Mouse (Mus musculus) CH12.LX (cell line): ENCODE measurements around the gene Tanc2. TPM values are rescaled to one million over a fixed set of nuclear protein-coding genes. Genes with fewer than 3 reads are reported as not detected.
A peak's percentile ranks its signal among the peaks of the same experiment; 100 is the strongest.

Source experiments
- DNase-seq: peaks from one replicate; pipeline ENCODE4 v3.0.0-alpha.2; 2013; ENCODE audit errors: extremely low read depth
- H3K27ac ChIP-seq: 2 replicates; pipeline ENCODE4 v1.5.1; 2012; ENCODE audit warnings: low read depth, mild to moderate bottlenecking, control low read depth, moderate library complexity; ENCODE audit not compliant: insufficient read depth
- H3K27me3 ChIP-seq: replicated peaks from 2 replicates; pipeline ENCODE3; 2012; ENCODE audit warnings: inconsistent platforms
- H3K36me3 ChIP-seq, 2 experiments: replicated peaks in 1 of 2; 2 replicates each; pipeline versions ENCODE3 to v1.6.1; 2012; ENCODE audit warnings: inconsistent platforms in 1 of 2, low read length in 1 of 2, mild to moderate bottlenecking in 1 of 2, mixed read lengths in 1 of 2, moderate library complexity in 1 of 2; ENCODE audit not compliant: control insufficient read depth in 1 of 2, insufficient read depth in 1 of 2
- H3K4me1 ChIP-seq, 2 experiments: 2 replicates each; pipeline ENCODE4 v1.6.1; 2012; ENCODE audit warnings: inconsistent platforms in 1 of 2, moderate library complexity in 1 of 2; ENCODE audit not compliant: insufficient read depth in 2 of 2, control insufficient read depth in 1 of 2
- H3K4me2 ChIP-seq: 2 replicates; pipeline ENCODE4 v1.6.1; 2012; ENCODE audit warnings: low read depth, mild to moderate bottlenecking, control low read depth; ENCODE audit not compliant: poor library complexity, insufficient read depth, severe bottlenecking
- H3K4me3 ChIP-seq, 3 experiments: fragments of 150-350 bp in 1 of 3; sonication (generic) in 1 of 3; replicated peaks in 1 of 3; 2 replicates each; pipeline versions ENCODE3 to v1.5.1; 2011 to 2012; ENCODE audit warnings: low read depth in 2 of 3, low read length in 2 of 3, mild to moderate bottlenecking in 2 of 3, moderate library complexity in 2 of 3, control low read depth in 1 of 3, improper control_type of control experiment in 1 of 3, inconsistent platforms in 1 of 3, mixed read lengths in 1 of 3; ENCODE audit not compliant: poor library complexity in 1 of 3
- H3K79me2 ChIP-seq: replicated peaks from 2 replicates; pipeline ENCODE4 v1.6.1; 2012; ENCODE audit warnings: mild to moderate bottlenecking, moderate library complexity; ENCODE audit not compliant: control insufficient read depth, poor library complexity, insufficient read depth, severe bottlenecking; ENCODE audit errors: extremely low read depth
- H3K9ac ChIP-seq: 2 replicates; pipeline ENCODE4 v1.6.1; 2012; ENCODE audit warnings: low read depth, mild to moderate bottlenecking, control low read depth, moderate library complexity; ENCODE audit not compliant: insufficient read depth
- H3K9me3 ChIP-seq: replicated peaks from 2 replicates; pipeline ENCODE3; 2012; ENCODE audit warnings: low read length, inconsistent platforms, mixed read lengths
- BHLHE40 ChIP-seq: IDR thresholded peaks from 2 replicates; pipeline ENCODE4 v1.6.1; 2011; ENCODE audit warnings: mild to moderate bottlenecking, low read depth, low read length, improper control_type of control experiment
- CTCF ChIP-seq, 2 experiments: IDR thresholded peaks in 1 of 2; conservative IDR thresholded peaks in 1 of 2; 2 replicates each; pipeline ENCODE4 v1.5.1; 2011 to 2012; ENCODE audit warnings: low read depth in 2 of 2, low read length in 2 of 2, improper control_type of control experiment in 1 of 2, inconsistent platforms in 1 of 2, mild to moderate bottlenecking in 1 of 2, moderate library complexity in 1 of 2
- ETS1 ChIP-seq: conservative IDR thresholded peaks from 2 replicates; pipeline ENCODE4 v1.6.1; 2012; ENCODE audit warnings: low read depth, mild to moderate bottlenecking, inconsistent platforms, low read length, improper control_type of control experiment, moderate library complexity
- IRF4 ChIP-seq: IDR thresholded peaks from 2 replicates; pipeline ENCODE4 v1.6.1; 2014; ENCODE audit warnings: low read depth, mild to moderate bottlenecking, inconsistent platforms, low read length, improper control_type of control experiment
- JUN ChIP-seq: IDR thresholded peaks from 2 replicates; pipeline ENCODE4 v1.6.1; 2011; ENCODE audit warnings: low read depth, mild to moderate bottlenecking, low read length, improper control_type of control experiment, moderate library complexity; ENCODE audit not compliant: insufficient read depth
- JUND ChIP-seq: conservative IDR thresholded peaks from 2 replicates; pipeline ENCODE4 v1.6.1; 2011; ENCODE audit warnings: low read depth, low read length, improper control_type of control experiment
- PAX5 ChIP-seq: IDR thresholded peaks from 2 replicates; pipeline ENCODE4 v1.6.1; 2012; ENCODE audit warnings: low read length, inconsistent platforms, mixed read lengths
- POLR2A ChIP-seq: IDR thresholded peaks from 2 replicates; pipeline ENCODE4 v1.6.1; 2011; ENCODE audit warnings: low read depth, mild to moderate bottlenecking, improper control_type of control experiment, low read length
- RAD21 ChIP-seq: IDR thresholded peaks from 2 replicates; pipeline ENCODE4 v1.6.1; 2011; ENCODE audit warnings: low read depth, mild to moderate bottlenecking, low read length, improper control_type of control experiment, moderate library complexity
- SIN3A ChIP-seq: IDR thresholded peaks from 2 replicates; pipeline ENCODE4 v1.6.1; 2012; ENCODE audit warnings: low read length, improper control_type of control experiment, inconsistent platforms
- SMC3 ChIP-seq: IDR thresholded peaks from 2 replicates; pipeline ENCODE4 v1.6.1; 2011; ENCODE audit warnings: low read depth, low read length, improper control_type of control experiment
- USF2 ChIP-seq: conservative IDR thresholded peaks from 2 replicates; pipeline ENCODE4 v1.6.1; 2011; ENCODE audit warnings: low read depth, low read length, improper control_type of control experiment
- ZC3H11A ChIP-seq: IDR thresholded peaks from 2 replicates; pipeline ENCODE4 v1.6.1; 2012; ENCODE audit warnings: low read depth, mild to moderate bottlenecking, inconsistent platforms, low read length, improper control_type of control experiment
- dilution Hi-C: fragments of 300-500 bp; cut with MboI; formaldehyde crosslinking; loops from 2 replicates; pipeline ENCODE4 v1.14.3; 2020; ENCODE audit warnings: low sequenced_read_pairs; ENCODE audit not compliant: extremely low pct_unique_long_range_greater_than_20kb, extremely low pct_ligation_motif_present
- in situ Hi-C: fragments of 300-500 bp; cut with MboI; formaldehyde crosslinking; loops from 3 replicates; pipeline ENCODE4 v1.14.3; 2019; ENCODE audit warnings: low sequenced_read_pairs, low pct_ligation_motif_present, low pct_unique_long_range_greater_than_20kb, mixed read lengths
- polyA plus RNA-seq: library from polyadenylated mRNA; unstranded; fragments of >175 nt; gene quantifications from 2 replicates; pipeline ENCODE4 v1.2.1, GENCODE M21; 2012; ENCODE audit warnings: low read depth; ENCODE audit not compliant: insufficient read length
- total RNA-seq, 2 experiments: library from RNA; depleted of rRNA; stranded (reverse); fragments of 300-350 nt in 1 of 2; fragments of >200 nt in 1 of 2; gene quantifications; 2 replicates each; pipeline ENCODE4 v1.2.3; 2012 to 2014

The Tanc2 gene
- total and polyA plus RNA-seq, 3 experiments, result 2.6 to 10.4 (median 3.2) TPM

DNA sequence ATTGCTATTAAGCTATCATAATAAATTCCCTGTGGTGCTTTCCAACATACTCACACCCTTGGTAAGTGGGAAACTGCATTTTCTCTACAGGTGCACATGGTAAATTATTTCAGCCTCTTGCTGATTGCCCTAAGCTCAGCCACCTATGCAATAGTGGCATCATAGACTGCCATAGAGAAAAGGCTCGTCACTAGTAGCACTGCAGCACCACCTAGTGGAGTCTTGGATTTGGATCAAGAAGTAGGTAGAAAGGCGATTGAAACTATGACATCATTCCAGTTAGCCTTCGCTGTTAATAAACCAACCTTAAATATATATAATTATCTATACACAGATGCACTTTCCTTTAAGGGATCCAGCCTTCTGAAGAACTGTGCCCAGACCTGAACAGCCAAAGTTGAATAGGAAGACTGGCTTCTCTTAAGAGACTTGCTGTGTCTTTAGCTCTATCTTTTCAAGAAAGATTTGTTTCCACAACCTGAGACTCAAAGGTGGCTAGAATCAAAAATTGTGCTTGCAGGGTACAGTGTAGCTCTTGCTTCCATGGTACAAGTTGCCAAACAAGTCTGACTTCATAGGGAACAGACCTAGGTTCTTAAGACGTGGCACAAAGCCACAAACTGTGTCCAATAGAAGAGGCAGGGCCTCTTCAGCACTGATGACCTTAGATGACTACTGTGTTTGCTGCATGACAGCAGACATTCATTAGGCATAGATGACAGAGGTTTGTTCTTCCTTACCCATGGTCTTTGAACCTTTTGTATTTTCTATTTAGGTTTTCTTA, 322.0 kb downstream of the Tanc2 start:
- H3K79me2 ChIP-seq, result no peaks in the 10 kb centered on the region
- no peak overlapping the region for H3K9ac ChIP-seq
- 0 out of 4 replicates have a peak, but pooled peaks cover 0 to 3% of the 10 kb centered on the region in 2 experiments for H3K4me1 ChIP-seq
- dilution Hi-C loops, result no loop called here
- peaks cover 0 to 26% of the 10 kb centered on the region in 2 experiments for H3K36me3 ChIP-seq
- no peaks in the 10 kb centered on the region for H3K9me3 ChIP-seq
- peak; percentile 88 for DNase-seq
- H3K4me3 ChIP-seq, result no peak overlapping the region
- H3K4me2 ChIP-seq, result peak overlapping the region; percentile 47; the same call in 1 of the 2 replicates
- H3K27me3 ChIP-seq, result no peaks in the 10 kb centered on the region
- H3K27ac ChIP-seq, result no peak overlapping the region
- in situ Hi-C loops, result loop anchor here (5.0 kb wide), 1 partner anchor 564 kb away; no protein-coding TSS in a partner anchor
- TF ChIP-seq IRF4, result peak; percentile 70
- no peak for TF ChIP-seq USF2
- TF ChIP-seq CTCF (conservative IDR thresholded peaks at IDR 0.05 in 1 of 2, IDR thresholded peaks at IDR 0.05 in 1 of 2; ENCODE audit: low read depth in 2 of 2, low read length in 2 of 2), result peak; percentile 78 to 96
- no peak for TF ChIP-seq BHLHE40
- TF ChIP-seq JUN, result peak; percentile 90
- peak; percentile 86 for TF ChIP-seq JUND
- TF ChIP-seq SIN3A, result no peak
- TF ChIP-seq PAX5, result no peak
- TF ChIP-seq RAD21, result peak; percentile 100
- TF ChIP-seq ZC3H11A, result 0 out of 2 replicates have a peak, but pooled peaks have one; percentile 14
- peak; percentile 88 for TF ChIP-seq SMC3

DNA sequence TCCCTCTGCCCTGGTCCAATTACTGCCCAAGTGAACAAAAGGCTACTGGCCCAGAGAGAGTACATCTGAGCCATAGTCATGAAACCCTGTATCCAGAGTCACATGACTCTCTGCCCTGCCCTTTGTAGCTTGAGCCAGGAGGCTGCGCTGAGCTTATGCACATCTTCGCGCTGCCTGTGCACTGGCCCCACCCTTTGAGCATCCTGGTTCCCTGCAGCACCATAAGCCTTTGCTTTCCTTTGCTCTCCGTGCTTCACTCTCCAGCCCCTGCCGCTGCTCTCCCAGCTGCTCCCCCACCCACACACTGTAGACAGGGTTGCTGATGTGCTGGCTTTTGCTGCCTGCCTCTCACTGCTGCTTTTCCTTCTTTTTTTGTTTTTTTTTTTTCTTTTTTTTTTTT, 323.8 kb downstream of the Tanc2 start:
- no peak for DNase-seq
- Histone ChIP-seq H3K4me2 (no peak overlapping the region), H3K4me3 (no peak overlapping the region), H3K27me3 (no peaks in the 10 kb centered on the region), H3K9ac (no peak overlapping the region), H3K36me3 (peaks cover 0 to 33% of the 10 kb centered on the region in 2 experiments), H3K79me2 (no peaks in the 10 kb centered on the region), H3K9me3 (no peaks in the 10 kb centered on the region), H3K27ac (no peak overlapping the region), H3K4me1 (0 out of 4 replicates have a peak, but pooled peaks cover 0 to 3% of the 10 kb centered on the region in 2 experiments)
- dilution Hi-C loops (no loop called here), in situ Hi-C loops (loop anchor here (5.0 kb wide), 1 partner anchor 566 kb away; no protein-coding TSS in a partner anchor)
- TF ChIP-seq POLR2A (no peak), RAD21 (no peak), ETS1 (no peak)
